Mouse (Mus musculus) inflammation-experienced regulatory T-cells (primary cell): ENCODE measurements around the gene Wt1. TPM values are rescaled to one million over a fixed set of nuclear protein-coding genes. Genes with fewer than 3 reads are reported as not detected.

Source experiments
- polyA plus RNA-seq, 2 experiments: library from polyadenylated mRNA; unstranded; fragments of 100-300 nt; shearing (Covaris generic); gene quantifications; one replicate each; pipeline ENCODE4 v1.2.1; 2017

Wt1 gene
- polyA plus RNA-seq, result under 1 TPM; 0.24 to 0.65 TPM

DNA sequence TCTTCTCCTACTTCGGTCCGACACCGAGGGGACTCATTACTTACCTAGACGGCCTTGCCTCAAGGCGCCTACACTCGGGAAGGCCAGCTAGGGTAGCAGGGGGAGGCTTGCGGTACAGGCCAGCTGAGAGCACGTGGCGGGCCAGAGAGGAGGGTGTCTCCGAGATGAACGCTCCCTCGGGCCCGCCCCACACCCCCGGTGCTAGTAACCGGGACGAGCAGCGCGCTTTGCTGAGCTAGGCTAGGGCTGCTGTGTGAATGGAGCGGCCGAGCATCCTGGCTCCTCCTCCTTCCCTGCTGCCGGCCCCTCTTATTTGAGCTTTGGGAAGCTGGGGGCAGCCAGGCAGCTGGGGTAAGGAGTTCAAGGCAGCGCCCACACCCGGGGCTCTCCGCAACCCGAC lies at the start of gene Wt1:
TSS of gene Wt1 (plus strand) at position 251 of the 400 bp plus-strand sequence.

GRCm38 (mm10) chr2:105091718-105092117 lies 34.6 kb upstream of the Wt1 start, which contains the start of gene Gm11060:
Gene Gm11060 (plus strand): TSS chr2:105092018.

Other genes starting within 250 kb of the Wt1 start
- 100 to 1,000 TPM; 268 to 287 TPM for gene Eif3m, start 109.4 kb upstream of the Wt1 start, polyA plus RNA-seq
- gene Gm11060, start 34.5 kb upstream of the Wt1 start, polyA plus RNA-seq, result not detected
- gene Them7, start 97.8 kb downstream of the Wt1 start, polyA plus RNA-seq, result 1 to 10 TPM in 1 of 2 experiments, under 1 TPM in 1; 0.20 to 1.8 TPM